In genomic region chr8:94386214-94387026, GRCm38 (mm10) we compare ENCODE assay signal across 8 mouse cellular contexts. TPM values are rescaled to one million over a fixed set of nuclear protein-coding genes. Genes with fewer than 3 reads are reported as not detected.
A peak's percentile ranks its signal among the peaks of the same experiment; 100 is the strongest.
DNase-seq lines count a peak whose midpoint lies in the region; ATAC-seq and TF ChIP-seq lines count a peak whose summit lies in the region.

TSS of gene Herpud1 (plus strand) at chr8:94386438.

- no peaks in the 10 kb centered on the region for H3K4me1 ChIP-seq in hindbrain, postnatal 0 days (ENCODE audit: insufficient read depth, low read length)

- TF ChIP-seq CTCF in gastrocnemius, adult 2 months (IDR thresholded peaks at IDR 0.05), result no peak
- TF ChIP-seq CTCF in hindbrain, postnatal 0 days (IDR thresholded peaks at IDR 0.05; ENCODE audit: low read depth), result no peak
- no peak for TF ChIP-seq CTCF in left cerebral cortex, adult 2 months (IDR thresholded peaks at IDR 0.05)

- H3K9me3 ChIP-seq in hindbrain, postnatal 0 days (ENCODE audit: low read length), result no peaks in the 10 kb centered on the region

- ATAC-seq in hindbrain, postnatal 0 days, result peak; percentile 99
- ATAC-seq in megakaryocyte, adult 5-6 weeks (ENCODE audit: poor library complexity, severe bottlenecking), result peak; percentile 84

- DNase-seq in WW6 (ENCODE audit: low read depth, low spot score), result peak; percentile 89
- DNase-seq in cerebellum, postnatal 4 days (ENCODE audit: low spot score in 2 of 2), result peak; percentile 97 to 98
- DNase-seq in gastrocnemius, adult 2 months, result peak; percentile 99
- peak; percentile 98 for DNase-seq in hindbrain, postnatal 0 days (ENCODE audit: low spot score)
- peak; percentile 99 for DNase-seq in left cerebral cortex, adult 2 months (ENCODE audit: extremely low spot score in 1 of 2, low spot score in 2 of 2)
- DNase-seq in right cerebral cortex, adult 2 months (ENCODE audit: low spot score in 2 of 2), result peak; percentile 99
- peak; percentile 98 for DNase-seq in urinary bladder, postnatal 14 days (ENCODE audit: low spot score)

- peak within 1 kb of the TSS; percentile 77 for H3K4me3 ChIP-seq in gastrocnemius, adult 2 months
- peak within 1 kb of the TSS; percentile 93 for H3K4me3 ChIP-seq in hindbrain, postnatal 0 days (ENCODE audit: low read length)
- peak within 1 kb of the TSS; percentile 74 for H3K4me3 ChIP-seq in left cerebral cortex, adult 2 months

- WGBS in hindbrain, postnatal 0 days, result under 1% methylated on average over 57 of the region's 65 CpGs

- peak within 1 kb of the TSS; percentile 95 for H3K4me2 ChIP-seq in hindbrain, postnatal 0 days (ENCODE audit: low read depth, low read length)

- intact Hi-C loops in gastrocnemius, adult 2 months (cut with DNase I), result no loop called here
- intact Hi-C loops in left cerebral cortex, adult 2 months (cut with DNase I), result loop anchor here (5.0 kb wide), 1 partner anchor 316 kb away; no protein-coding TSS in a partner anchor

- H3K9ac ChIP-seq in hindbrain, postnatal 0 days (replicated peaks; ENCODE audit: low read length), result peak within 1 kb of the TSS; percentile 86

- no peaks in the 10 kb centered on the region for H3K27me3 ChIP-seq in hindbrain, postnatal 0 days (ENCODE audit: insufficient read depth, low read length)

- H3K27ac ChIP-seq in gastrocnemius, adult 2 months, result peak within 1 kb of the TSS; percentile 96
- H3K27ac ChIP-seq in hindbrain, postnatal 0 days, result peak within 1 kb of the TSS; percentile 96
- peak within 1 kb of the TSS; percentile 100 for H3K27ac ChIP-seq in left cerebral cortex, adult 2 months

- H3K36me3 ChIP-seq in hindbrain, postnatal 0 days (ENCODE audit: insufficient read depth, low read length), result peaks cover 20% of the 10 kb centered on the region

RNA-seq across cellular contexts. Expression of gene Herpud1, which starts in this region (rescaled TPM):
- total RNA-seq in gastrocnemius, adult 2 months (2021), result 100 to 1,000 TPM; 111 to 117 TPM
- 87.1 and 87.9 TPM in 2 replicates for total RNA-seq in hindbrain, postnatal 0 days (2014; rRNA removed)
- 65.2 and 65.6 TPM in 2 replicates for polyA plus RNA-seq in hindbrain, postnatal 0 days (2015; fragmentation: Nextera tagmentation; extraction: Ambion mirVana)
- total RNA-seq in left cerebral cortex, adult 2 months (2021), result 10 to 100 TPM; 68.3 to 78.2 TPM
- 71.9 and 76.0 TPM in 2 replicates for total RNA-seq in megakaryocyte, adult 5-6 weeks (2015)
- 79.4 and 80.9 TPM in 2 replicates for total RNA-seq in megakaryocyte, adult 5-6 weeks (2017)

Comparison
In these comparisons a context has a peak if more than half of its experiments do, and no peak if none do; other contexts are left out.
1. Peak in every context shown above with its lines: DNase-seq, ATAC-seq, H3K4me3 ChIP-seq and H3K27ac ChIP-seq.